Mouse (Mus musculus): ENCODE data around the gene Esm1. TPM values are rescaled to one million over a fixed set of nuclear protein-coding genes. Genes with fewer than 3 reads are reported as not detected.

The Esm1 gene
- total and polyA plus RNA-seq, 2 experiments from 2014 or later = 0.44 to 3.0 TPM

DNA sequence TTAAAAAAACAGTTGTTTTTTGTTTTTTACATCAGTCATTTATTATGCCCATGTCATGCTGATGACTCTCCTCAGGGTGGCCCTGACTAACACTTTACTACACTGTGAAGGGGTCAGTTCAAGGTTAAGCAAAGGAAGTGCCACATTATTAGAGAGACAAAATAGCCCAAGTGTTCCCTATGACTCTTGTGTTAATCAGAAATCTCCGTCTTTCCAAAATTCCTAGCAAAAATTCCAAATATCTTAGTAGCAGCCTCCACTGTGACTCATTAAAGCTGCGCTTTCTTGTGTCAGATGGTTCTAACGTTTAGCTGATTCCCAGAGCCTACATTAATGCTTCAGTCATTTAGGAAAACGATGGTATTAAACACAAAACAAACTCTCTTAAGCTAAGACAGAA lies 7.3 kb upstream of the Esm1 start:
- WGBS = 82% methylated on average over 4 of the region's 4 CpGs
- no peak for ATAC-seq (ENCODE audit: low FRiP score)

GRCm38 (mm10) chr13:113203146-113203545 lies 6.3 kb upstream of the Esm1 start:
- Histone ChIP-seq H3K27ac (ENCODE audit: low read depth, low read length) (no peak overlapping the region), H3K4me1 (ENCODE audit: insufficient read depth, low read length) (no peaks in the 10 kb centered on the region), H3K9ac (replicated peaks; ENCODE audit: low read length, poor library complexity, severe bottlenecking) (no peak overlapping the region), H3K27me3 (ENCODE audit: insufficient read depth, low read length) (no peaks in the 10 kb centered on the region), H3K36me3 (ENCODE audit: insufficient read depth, low read length) (no peaks in the 10 kb centered on the region), H3K9me3 (ENCODE audit: low read length) (no peaks in the 10 kb centered on the region), H3K4me3 (ENCODE audit: low read depth, low read length) (no peak overlapping the region), H3K4me2 (ENCODE audit: low read depth, low read length, poor library complexity, severe bottlenecking) (no peak overlapping the region)
- WGBS = 69% methylated on average over 5 of the region's 5 CpGs
- DNase-seq (ENCODE audit: low spot score) = no peak
- TF ChIP-seq CTCF (IDR thresholded peaks at IDR 0.05) = no peak
- no peak for ATAC-seq (ENCODE audit: low FRiP score)

More for the DNA sequence above, 7.3 kb upstream of the Esm1 start:
- H3K4me2 ChIP-seq (ENCODE audit: low read depth, low read length, poor library complexity, severe bottlenecking) = no peak overlapping the region
- DNase-seq (ENCODE audit: low spot score) = no peak
- H3K4me3 ChIP-seq (ENCODE audit: low read depth, low read length) = no peak overlapping the region
- no peaks in the 10 kb centered on the region for H3K4me1 ChIP-seq (ENCODE audit: insufficient read depth, low read length)
- H3K27ac ChIP-seq (ENCODE audit: low read depth, low read length) = no peak overlapping the region
- H3K36me3 ChIP-seq (ENCODE audit: insufficient read depth, low read length) = no peaks in the 10 kb centered on the region
- no peaks in the 10 kb centered on the region for H3K27me3 ChIP-seq (ENCODE audit: insufficient read depth, low read length)
- H3K9ac ChIP-seq (replicated peaks; ENCODE audit: low read length, poor library complexity, severe bottlenecking) = no peak overlapping the region
- no peaks in the 10 kb centered on the region for H3K9me3 ChIP-seq (ENCODE audit: low read length)
- no peak for TF ChIP-seq CTCF (IDR thresholded peaks at IDR 0.05)

- Histone ChIP-seq H3K4me1 (ENCODE audit: insufficient read depth, low read length) (no peaks in the 10 kb centered on the region), H3K27me3 (ENCODE audit: insufficient read depth, low read length) (peaks cover 5% of the 10 kb centered on the region; the same call in 1 of the 2 replicates), H3K36me3 (ENCODE audit: insufficient read depth, low read length) (no peaks in the 10 kb centered on the region), H3K27ac (ENCODE audit: low read depth, low read length) (no peak overlapping the region), H3K9me3 (ENCODE audit: low read length) (no peaks in the 10 kb centered on the region), H3K4me3 (ENCODE audit: low read depth, low read length) (no peak overlapping the region), H3K9ac (replicated peaks; ENCODE audit: low read length, poor library complexity, severe bottlenecking) (no peak overlapping the region), H3K4me2 (ENCODE audit: low read depth, low read length, poor library complexity, severe bottlenecking) (no peak overlapping the region)
- ATAC-seq (ENCODE audit: low FRiP score) (no peak), DNase-seq (ENCODE audit: low spot score) (no peak)
- TF ChIP-seq CTCF (IDR thresholded peaks at IDR 0.05) = no peak
- 92% methylated on average over 5 of the region's 5 CpGs for WGBS
These were observed 4.1 kb upstream of the Esm1 start for GRCm38 (mm10) chr13:113205346-113205745.

GRCm38 (mm10) chr13:113211345-113211744 lies 1.9 kb downstream of the Esm1 start:
- TF ChIP-seq CTCF (IDR thresholded peaks at IDR 0.05) = no peak
- Histone ChIP-seq H3K4me2 (ENCODE audit: low read depth, low read length, poor library complexity, severe bottlenecking) (no peak overlapping the region), H3K36me3 (ENCODE audit: insufficient read depth, low read length) (no peaks in the 10 kb centered on the region)

GRCm38 (mm10) chr13:113212401-113212800 lies 2.9 kb downstream of the Esm1 start:
- Histone ChIP-seq H3K4me2 (ENCODE audit: low read depth, low read length, poor library complexity, severe bottlenecking) (no peak overlapping the region), H3K9me3 (ENCODE audit: low read length) (no peaks in the 10 kb centered on the region), H3K4me3 (ENCODE audit: low read depth, low read length) (no peak overlapping the region), H3K9ac (replicated peaks; ENCODE audit: low read length, poor library complexity, severe bottlenecking) (no peak overlapping the region), H3K4me1 (ENCODE audit: insufficient read depth, low read length) (no peaks in the 10 kb centered on the region), H3K36me3 (ENCODE audit: insufficient read depth, low read length) (no peaks in the 10 kb centered on the region), H3K27ac (ENCODE audit: low read depth, low read length) (no peak overlapping the region), H3K27me3 (ENCODE audit: insufficient read depth, low read length) (peaks cover 5% of the 10 kb centered on the region; the same call in 1 of the 2 replicates)
- DNase-seq (ENCODE audit: low spot score) (no peak), ATAC-seq (ENCODE audit: low FRiP score) (no peak)
- TF ChIP-seq CTCF (IDR thresholded peaks at IDR 0.05) = no peak
- 78% methylated on average over 3 of the region's 3 CpGs for WGBS

More at GRCm38 (mm10) chr13:113211345-113211744, 1.9 kb downstream of the Esm1 start:
- Histone ChIP-seq H3K4me1 (ENCODE audit: insufficient read depth, low read length) (no peaks in the 10 kb centered on the region), H3K4me3 (ENCODE audit: low read depth, low read length) (no peak overlapping the region), H3K27ac (ENCODE audit: low read depth, low read length) (no peak overlapping the region), H3K9me3 (ENCODE audit: low read length) (no peaks in the 10 kb centered on the region), H3K9ac (replicated peaks; ENCODE audit: low read length, poor library complexity, severe bottlenecking) (no peak overlapping the region), H3K27me3 (ENCODE audit: insufficient read depth, low read length) (peaks cover 5% of the 10 kb centered on the region; the same call in 1 of the 2 replicates)
- ATAC-seq (ENCODE audit: low FRiP score) (no peak), DNase-seq (ENCODE audit: low spot score) (no peak)
- 65% methylated on average over 15 of the region's 15 CpGs for WGBS

DNA sequence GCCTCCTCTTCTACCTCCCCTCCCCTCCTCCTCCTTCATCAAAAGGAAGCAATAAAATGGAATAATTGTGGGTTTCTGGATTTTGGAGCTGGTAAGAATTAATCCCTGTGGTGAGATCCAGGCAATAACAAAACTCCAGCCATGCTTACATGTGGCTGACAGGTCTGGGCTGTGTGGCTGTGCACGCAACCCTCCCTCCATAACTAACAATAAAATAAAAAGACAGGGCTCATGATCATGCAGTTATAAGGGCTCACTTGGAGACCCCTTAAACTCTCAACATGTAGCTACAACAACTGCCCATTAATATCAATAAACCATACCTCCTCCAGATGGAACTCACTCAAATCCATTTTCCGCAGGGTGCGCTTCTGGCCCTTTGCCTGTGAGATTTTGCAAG lies 4.4 kb downstream of the Esm1 start:
- Histone ChIP-seq H3K4me1 (ENCODE audit: insufficient read depth, low read length) (no peaks in the 10 kb centered on the region), H3K9ac (replicated peaks; ENCODE audit: low read length, poor library complexity, severe bottlenecking) (no peak overlapping the region), H3K9me3 (ENCODE audit: low read length) (no peaks in the 10 kb centered on the region), H3K4me2 (ENCODE audit: low read depth, low read length, poor library complexity, severe bottlenecking) (no peak overlapping the region), H3K27me3 (ENCODE audit: insufficient read depth, low read length) (peaks cover 5% of the 10 kb centered on the region; the same call in 1 of the 2 replicates), H3K27ac (ENCODE audit: low read depth, low read length) (no peak overlapping the region), H3K4me3 (ENCODE audit: low read depth, low read length) (no peak overlapping the region), H3K36me3 (ENCODE audit: insufficient read depth, low read length) (no peaks in the 10 kb centered on the region)
- no peak for DNase-seq (ENCODE audit: low spot score)
- TF ChIP-seq CTCF (IDR thresholded peaks at IDR 0.05) = no peak
- 93% methylated on average over 3 of the region's 3 CpGs for WGBS
- no peak for ATAC-seq (ENCODE audit: low FRiP score)
